Mouse (Mus musculus) MEL (cell line): Measurements from ENCODE around the gene Nudt3. TPM values are rescaled to one million over a fixed set of nuclear protein-coding genes. Genes with fewer than 3 reads are reported as not detected.

Source experiments
- DNase-seq: peaks from one replicate; pipeline ENCODE4 v3.0.0; 2011; ENCODE audit warnings: low read depth, low spot score
- H3K27ac ChIP-seq: 2 replicates; pipeline ENCODE4 v1.5.1; 2012; ENCODE audit warnings: low read depth, mild to moderate bottlenecking, control low read depth, low read length, moderate library complexity; ENCODE audit not compliant: control insufficient read depth
- H3K27me3 ChIP-seq, 2 experiments: fragments of 150-350 bp in 1 of 2; sonication (generic) in 1 of 2; 2 replicates each; pipeline ENCODE4 v1.6.1; 2012; ENCODE audit warnings: low read length in 2 of 2, mild to moderate bottlenecking in 2 of 2, improper control_type of control experiment in 1 of 2, moderate library complexity in 1 of 2; ENCODE audit not compliant: insufficient read depth in 2 of 2, control insufficient read depth in 1 of 2
- H3K36me3 ChIP-seq, 2 experiments: 2 replicates each; pipeline ENCODE4 v1.6.1; 2012 to 2014; ENCODE audit warnings: low read length in 2 of 2, improper control_type of control experiment in 1 of 2, inconsistent platforms in 1 of 2, mild to moderate bottlenecking in 1 of 2; ENCODE audit not compliant: insufficient read depth in 2 of 2, control insufficient read depth in 1 of 2
- H3K4me1 ChIP-seq, 2 experiments: fragments of 150-350 bp in 1 of 2; sonication (generic) in 1 of 2; 2 replicates each; pipeline ENCODE4 v1.6.1; 2012; ENCODE audit warnings: low read length in 2 of 2, improper control_type of control experiment in 1 of 2, mild to moderate bottlenecking in 1 of 2; ENCODE audit not compliant: insufficient read depth in 2 of 2, control insufficient read depth in 1 of 2
- H3K4me3 ChIP-seq, 2 experiments: fragments of 150-350 bp in 1 of 2; sonication (generic) in 1 of 2; 2 replicates each; pipeline ENCODE4 v1.5.1; 2012; ENCODE audit warnings: low read depth in 2 of 2, low read length in 2 of 2, mild to moderate bottlenecking in 2 of 2, moderate library complexity in 2 of 2, control low read depth in 1 of 2, improper control_type of control experiment in 1 of 2; ENCODE audit not compliant: control insufficient read depth in 1 of 2, insufficient read depth in 1 of 2
- H3K79me2 ChIP-seq: 2 replicates; pipeline ENCODE4 v1.6.1; 2012; ENCODE audit warnings: mild to moderate bottlenecking, low read length, moderate library complexity; ENCODE audit not compliant: control insufficient read depth, poor library complexity, insufficient read depth
- H3K9ac ChIP-seq: 2 replicates; pipeline ENCODE4 v1.6.1; 2012; ENCODE audit warnings: low read depth, mild to moderate bottlenecking, control low read depth, low read length, moderate library complexity; ENCODE audit not compliant: control insufficient read depth, poor library complexity, severe bottlenecking
- H3K9me3 ChIP-seq: fragments of 150-350 bp; sonication (generic); replicated peaks from 2 replicates; pipeline ENCODE4 v1.6.1; 2012; ENCODE audit warnings: mild to moderate bottlenecking, low read length, improper control_type of control experiment, moderate library complexity; ENCODE audit not compliant: insufficient read depth
- BHLHE40 ChIP-seq: IDR thresholded peaks from 2 replicates; pipeline ENCODE4 v1.6.1; 2012; ENCODE audit warnings: low read depth, mild to moderate bottlenecking, inconsistent platforms, low read length, improper control_type of control experiment, borderline replicate concordance
- CHD1 ChIP-seq: IDR thresholded peaks from 2 replicates; pipeline ENCODE4 v1.6.1; 2012; ENCODE audit warnings: low read depth, mild to moderate bottlenecking, inconsistent platforms, low read length, improper control_type of control experiment
- CHD2 ChIP-seq: IDR thresholded peaks from 2 replicates; pipeline ENCODE4 v1.6.1; 2011; ENCODE audit warnings: low read length, improper control_type of control experiment
- EP300 ChIP-seq, 2 experiments: IDR thresholded peaks; 2 replicates each; pipeline ENCODE4 v1.6.1; 2011; ENCODE audit warnings: improper control_type of control experiment in 2 of 2, low read length in 2 of 2, low read depth in 1 of 2, mild to moderate bottlenecking in 1 of 2
- MAZ ChIP-seq: IDR thresholded peaks from 2 replicates; pipeline ENCODE4 v1.6.1; 2012; ENCODE audit warnings: low read depth, mild to moderate bottlenecking, inconsistent platforms, low read length, improper control_type of control experiment
- MEF2A ChIP-seq: IDR thresholded peaks from 2 replicates; pipeline ENCODE4 v1.6.1; 2014; ENCODE audit warnings: low read depth, mild to moderate bottlenecking, inconsistent platforms, low read length, improper control_type of control experiment; ENCODE audit not compliant: poor library complexity, insufficient replicate concordance, severe bottlenecking; ENCODE audit errors: extremely low read depth
- MXI1 ChIP-seq: IDR thresholded peaks from 2 replicates; pipeline ENCODE4 v1.6.1; 2011; ENCODE audit warnings: mild to moderate bottlenecking, low read depth, low read length, improper control_type of control experiment
- NRF1 ChIP-seq: IDR thresholded peaks from 2 replicates; pipeline ENCODE4 v1.6.1; 2014; ENCODE audit warnings: low read depth, mild to moderate bottlenecking, inconsistent platforms, low read length, improper control_type of control experiment, moderate library complexity; ENCODE audit not compliant: poor library complexity, insufficient read depth, severe bottlenecking
- POLR2A ChIP-seq, 2 experiments: IDR thresholded peaks; 2 replicates each; pipeline ENCODE4 v1.6.1; 2011 to 2012; ENCODE audit warnings: low read length in 2 of 2, mild to moderate bottlenecking in 2 of 2, control low read depth in 1 of 2, improper control_type of control experiment in 1 of 2, low read depth in 1 of 2, moderate library complexity in 1 of 2; ENCODE audit not compliant: control insufficient read depth in 1 of 2, insufficient read depth in 1 of 2, poor library complexity in 1 of 2
- POLR2AphosphoS5 ChIP-seq: IDR thresholded peaks from 2 replicates; pipeline ENCODE4 v1.6.1; 2012; ENCODE audit warnings: low read depth, borderline replicate concordance, mild to moderate bottlenecking, inconsistent platforms, low read length, moderate library complexity, mixed read lengths
- RAD21 ChIP-seq: IDR thresholded peaks from 2 replicates; pipeline ENCODE4 v1.6.1; 2011; ENCODE audit warnings: mild to moderate bottlenecking, low read depth, low read length, improper control_type of control experiment
- SIN3A ChIP-seq: IDR thresholded peaks from 2 replicates; pipeline ENCODE4 v1.6.1; 2012; ENCODE audit warnings: low read length, improper control_type of control experiment, inconsistent platforms
- UBTF ChIP-seq: IDR thresholded peaks from 2 replicates; pipeline ENCODE4 v1.6.1; 2012; ENCODE audit warnings: low read depth, mild to moderate bottlenecking, inconsistent platforms, low read length, improper control_type of control experiment, moderate library complexity, borderline replicate concordance; ENCODE audit not compliant: insufficient read depth
- USF1 ChIP-seq: IDR thresholded peaks from 2 replicates; pipeline ENCODE4 v1.6.1; 2014; ENCODE audit warnings: low read depth, mild to moderate bottlenecking, inconsistent platforms, low read length, improper control_type of control experiment, moderate library complexity
- USF2 ChIP-seq, 2 experiments: IDR thresholded peaks; 2 replicates each; pipeline ENCODE4 v1.6.1; 2011 to 2012; ENCODE audit warnings: improper control_type of control experiment in 2 of 2, low read length in 2 of 2, borderline replicate concordance in 1 of 2, inconsistent platforms in 1 of 2, low read depth in 1 of 2, mild to moderate bottlenecking in 1 of 2; ENCODE audit not compliant: insufficient read depth in 1 of 2
- ZMIZ1 ChIP-seq: IDR thresholded peaks from 2 replicates; pipeline ENCODE4 v1.6.1; 2012; ENCODE audit warnings: low read depth, mild to moderate bottlenecking, inconsistent platforms, low read length, improper control_type of control experiment, moderate library complexity
- ZNF384 ChIP-seq: IDR thresholded peaks from 2 replicates; pipeline ENCODE4 v1.6.1; 2012; ENCODE audit warnings: low read depth, mild to moderate bottlenecking, inconsistent platforms, low read length, improper control_type of control experiment
- polyA plus RNA-seq, 2 experiments: library from polyadenylated mRNA; stranded (reverse) in 1 of 2; unstranded in 1 of 2; fragments of >175 nt in 1 of 2; fragments of >200 nt in 1 of 2; gene quantifications; 2 replicates each; pipeline versions ENCODE4 v1.2.1 to v1.2.4; 2012; ENCODE audit warnings: low replicate concordance in 2 of 2, low read depth in 1 of 2; ENCODE audit not compliant: insufficient read length in 2 of 2, insufficient read depth in 1 of 2, missing spikeins in 1 of 2
- total RNA-seq: library from RNA; depleted of rRNA; stranded (reverse); fragments of 300-350 nt; gene quantifications from 2 replicates; pipeline ENCODE4 v1.2.3, GENCODE M21; 2012

The Nudt3 gene
- total and polyA plus RNA-seq, 3 experiments, result 96.5 to 258 (median 97.0) TPM

DNA sequence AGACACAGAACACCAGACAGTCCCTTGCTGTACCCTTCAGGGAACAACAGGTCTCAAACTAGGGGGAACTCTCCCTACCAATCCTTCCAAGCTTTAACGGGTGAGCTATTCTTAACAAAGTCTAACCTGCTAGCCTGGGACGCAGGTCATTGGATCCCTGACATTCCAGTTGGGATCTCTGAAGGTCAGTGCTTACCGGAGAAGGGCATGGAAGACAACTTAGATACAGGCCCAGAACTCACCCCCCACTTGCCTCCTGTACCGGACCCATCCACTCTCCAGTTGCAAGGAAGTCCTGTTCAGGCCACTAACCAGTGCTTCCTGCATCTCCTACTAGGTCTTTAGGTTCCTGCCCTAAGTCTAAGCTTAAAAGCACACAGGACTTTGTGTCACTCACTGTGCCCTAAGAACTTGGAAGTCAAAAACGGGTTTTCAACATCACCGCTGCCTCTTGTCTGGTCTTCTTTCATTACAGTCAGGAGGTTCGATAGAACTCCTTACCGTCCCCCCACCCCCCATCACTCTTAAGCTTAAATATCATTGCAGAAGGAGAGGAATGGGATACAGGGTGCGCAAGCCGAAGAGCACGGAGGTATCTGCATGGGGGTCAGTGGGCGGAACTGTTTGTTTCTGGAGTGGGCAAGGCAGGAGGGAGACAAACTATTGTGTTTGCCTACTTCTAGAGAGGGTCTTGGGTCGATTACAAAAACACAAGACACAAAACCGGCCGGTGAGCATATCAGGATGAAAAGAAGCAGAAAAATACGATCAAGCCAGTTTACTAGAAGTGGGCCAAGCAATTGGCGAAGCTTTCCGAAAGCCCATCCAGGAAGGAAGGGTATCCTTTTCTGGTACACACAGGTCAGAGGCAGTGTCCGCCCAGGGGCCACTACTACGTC lies 69.0 kb downstream of the Nudt3 start:
- Histone ChIP-seq H3K36me3 (peaks cover 0 to 7% of the 10 kb centered on the region in 2 experiments; a peak in 2 of 4 replicates), H3K9me3 (no peaks in the 10 kb centered on the region), H3K27me3 (no peaks in the 10 kb centered on the region), H3K4me1 (peaks cover 0 to 16% of the 10 kb centered on the region in 2 experiments; a peak in 3 of 4 replicates), H3K27ac (peak overlapping the region; percentile 95), H3K79me2 (peaks cover 38% of the 10 kb centered on the region), H3K9ac (peak overlapping the region; percentile 99), H3K4me3 (peak overlapping the region; percentile 50 to 59)
- TF ChIP-seq POLR2AphosphoS5, result no peak
- no peak for TF ChIP-seq ZNF384
- TF ChIP-seq RAD21, result no peak
- no peak for TF ChIP-seq MEF2A
- TF ChIP-seq CHD1, result no peak
- TF ChIP-seq ZMIZ1, result no peak
- TF ChIP-seq POLR2A (IDR thresholded peaks at IDR 0.05; ENCODE audit: control insufficient read depth in 1 of 2, insufficient read depth in 1 of 2, low read depth in 1 of 2, low read length in 2 of 2, poor library complexity in 1 of 2), result no peak
- no peak for TF ChIP-seq USF1
- no peak for TF ChIP-seq BHLHE40
- no peak for TF ChIP-seq SIN3A
- no peak for TF ChIP-seq CHD2
- TF ChIP-seq MAZ, result no peak
- no peak for TF ChIP-seq NRF1
- TF ChIP-seq EP300 (IDR thresholded peaks at IDR 0.05; ENCODE audit: low read depth in 1 of 2, low read length in 2 of 2), result no peak
- no peak for TF ChIP-seq UBTF
- TF ChIP-seq USF2 (IDR thresholded peaks at IDR 0.05; ENCODE audit: borderline replicate concordance in 1 of 2, insufficient read depth in 1 of 2, low read depth in 1 of 2, low read length in 2 of 2), result no peak
- no peak for TF ChIP-seq MXI1
- peak; percentile 38 for DNase-seq
